Comparison of ENCODE assay signal across 8 mouse cellular contexts in genomic region chr15:28181862-28182261, GRCm38 (mm10). TPM values are rescaled to one million over a fixed set of nuclear protein-coding genes. Genes with fewer than 3 reads are reported as not detected.
DNase-seq lines count a peak whose midpoint lies in the region; ATAC-seq lines count a peak whose summit lies in the region.

No protein-coding gene starts in this region.

- H3K4me2 ChIP-seq in hindbrain, embryonic 13.5 days = peak overlapping the region; percentile 60

- WGBS in hindbrain, embryonic 13.5 days = 21% methylated on average over 10 of the region's 10 CpGs

- ATAC-seq in hindbrain, embryonic 13.5 days (ENCODE audit: low FRiP score) = peak; percentile 89

- H3K27me3 ChIP-seq in hindbrain, embryonic 13.5 days = peaks cover 12% of the 10 kb centered on the region; the same call in 1 of the 2 replicates

- peak; percentile 71 for DNase-seq in Muller cell, postnatal 12 days (ENCODE audit: inconsistent ontology term)
- DNase-seq in cerebellum, adult 9-10 months = peak; percentile 86
- peak; percentile 40 to 74 for DNase-seq in frontal cortex, postnatal 14 days (ENCODE audit: low spot score in 2 of 2)
- peak; percentile 81 to 86 for DNase-seq in layer of hippocampus, postnatal 14 days (ENCODE audit: low spot score in 2 of 2)
- DNase-seq in lung, postnatal 10 days = peak; percentile 78
- peak; percentile 36 for DNase-seq in retina, adult 2 months (ENCODE audit: low read depth, low spot score)
- DNase-seq in thymus, postnatal 36 days = peak; percentile 49 to 63

- H3K36me3 ChIP-seq in hindbrain, embryonic 13.5 days = no peaks in the 10 kb centered on the region

- peak overlapping the region; percentile 34 for H3K4me3 ChIP-seq in hindbrain, embryonic 13.5 days

- no peak overlapping the region for H3K27ac ChIP-seq in hindbrain, embryonic 13.5 days

- H3K9ac ChIP-seq in hindbrain, embryonic 13.5 days = peak overlapping the region; percentile 58; the same call in 1 of the 2 replicates

- H3K9me3 ChIP-seq in hindbrain, embryonic 13.5 days = no peaks in the 10 kb centered on the region

- 0 out of 2 replicates have a peak, but pooled peaks cover 2% of the 10 kb centered on the region for H3K4me1 ChIP-seq in hindbrain, embryonic 13.5 days (replicated peaks)

RNA-seq across cellular contexts. Expression of gene Dnah5, which starts 21.7 kb away (rescaled TPM):
- 0.21 and 0.23 TPM in 2 replicates for polyA plus RNA-seq in hindbrain, embryonic 13.5 days (2015; fragmentation: Nextera tagmentation; extraction: Ambion mirVana)
- total RNA-seq in layer of hippocampus, postnatal 14 days (2021) = 1 to 10 TPM; 3.1 to 3.5 TPM

Comparison
In these comparisons a context has a peak if more than half of its experiments do, and no peak if none do; other contexts are left out.
1. DNase-seq: peak in every context shown above with its lines; median percentile 86 in cerebellum, adult 9-10 months; 84 in layer of hippocampus, postnatal 14 days; 78 in lung, postnatal 10 days; 71 in Muller cell, postnatal 12 days; 57 in frontal cortex, postnatal 14 days; 56 in thymus, postnatal 36 days; 36 in retina, adult 2 months.